Mouse (Mus musculus): ENCODE data around the gene Tnrc18. TPM values are rescaled to one million over a fixed set of nuclear protein-coding genes. Genes with fewer than 3 reads are reported as not detected.
A peak's percentile ranks its signal among the peaks of the same experiment; 100 is the strongest.

Gene Tnrc18
- polyA plus RNA-seq, 1 experiment: 38.1 TPM

- no peak for DNase-seq (ENCODE audit: extremely low spot score in 1 of 2, low spot score in 1 of 2)
Measured at GRCm38 (mm10) chr5:142778871-142779270, 38.6 kb downstream of the Tnrc18 start.

GRCm38 (mm10) chr5:142778135-142778534 is 39.3 kb downstream of the Tnrc18 start:
- DNase-seq (ENCODE audit: extremely low spot score in 1 of 2, low spot score in 1 of 2): no peak

- no peak for DNase-seq (ENCODE audit: extremely low spot score in 1 of 2, low spot score in 1 of 2)
Measured at GRCm38 (mm10) chr5:142776080-142776479, 41.4 kb downstream of the Tnrc18 start.

GRCm38 (mm10) chr5:142774771-142775170 is 42.7 kb downstream of the Tnrc18 start:
- no peak for DNase-seq (ENCODE audit: extremely low spot score in 1 of 2, low spot score in 1 of 2)

- DNase-seq (ENCODE audit: extremely low spot score in 1 of 2, low spot score in 1 of 2): no peak
Measured at GRCm38 (mm10) chr5:142771964-142772363, 45.5 kb downstream of the Tnrc18 start.

- no peak for DNase-seq (ENCODE audit: extremely low spot score in 1 of 2, low spot score in 1 of 2)
Measured at GRCm38 (mm10) chr5:142771034-142771433, 46.4 kb downstream of the Tnrc18 start.

- DNase-seq (ENCODE audit: extremely low spot score in 1 of 2, low spot score in 1 of 2): no peak
Measured at GRCm38 (mm10) chr5:142769641-142770040, 47.8 kb downstream of the Tnrc18 start.

GRCm38 (mm10) chr5:142768352-142769267 is 48.9 kb downstream of the Tnrc18 start:
- no peak for DNase-seq (ENCODE audit: extremely low spot score in 1 of 2, low spot score in 1 of 2)

- DNase-seq (ENCODE audit: extremely low spot score in 1 of 2, low spot score in 1 of 2): peak; percentile 69 to 90
Measured at GRCm38 (mm10) chr5:142767937-142768336, 49.5 kb downstream of the Tnrc18 start.

- peak in 1 of 2 experiments; percentile 38 for DNase-seq (ENCODE audit: extremely low spot score in 1 of 2, low spot score in 1 of 2)
Measured at GRCm38 (mm10) chr5:142766708-142767107, 50.8 kb downstream of the Tnrc18 start.

- DNase-seq (ENCODE audit: extremely low spot score in 1 of 2, low spot score in 1 of 2): no peak
Measured at GRCm38 (mm10) chr5:142764889-142765288, 52.6 kb downstream of the Tnrc18 start.

- no peak for DNase-seq (ENCODE audit: extremely low spot score in 1 of 2, low spot score in 1 of 2)
Measured at GRCm38 (mm10) chr5:142764306-142764705, 53.2 kb downstream of the Tnrc18 start.

GRCm38 (mm10) chr5:142762082-142762807 is 55.2 kb downstream of the Tnrc18 start:
- no peak for DNase-seq (ENCODE audit: extremely low spot score in 1 of 2, low spot score in 1 of 2)

- peak; percentile 52 to 81 for DNase-seq (ENCODE audit: extremely low spot score in 1 of 2, low spot score in 1 of 2)
Measured at GRCm38 (mm10) chr5:142761326-142761983, 56.0 kb downstream of the Tnrc18 start.

GRCm38 (mm10) chr5:142759786-142760185 is 57.7 kb downstream of the Tnrc18 start:
- no peak for DNase-seq (ENCODE audit: extremely low spot score in 1 of 2, low spot score in 1 of 2)

- DNase-seq (ENCODE audit: extremely low spot score in 1 of 2, low spot score in 1 of 2): peak in 1 of 2 experiments; percentile 45
Measured at GRCm38 (mm10) chr5:142752241-142752640, 65.2 kb downstream of the Tnrc18 start.

GRCm38 (mm10) chr5:142750173-142750572 is 67.3 kb downstream of the Tnrc18 start:
- DNase-seq (ENCODE audit: extremely low spot score in 1 of 2, low spot score in 1 of 2): no peak

GRCm38 (mm10) chr5:142747026-142747629 is 70.3 kb downstream of the Tnrc18 start:
- peak in 1 of 2 experiments; percentile 47 for DNase-seq (ENCODE audit: extremely low spot score in 1 of 2, low spot score in 1 of 2)

- DNase-seq (ENCODE audit: extremely low spot score in 1 of 2, low spot score in 1 of 2): no peak
Measured at GRCm38 (mm10) chr5:142739941-142740340, 77.5 kb downstream of the Tnrc18 start.

- DNase-seq (ENCODE audit: extremely low spot score in 1 of 2, low spot score in 1 of 2): no peak
Measured at GRCm38 (mm10) chr5:142731916-142732315, 85.5 kb downstream of the Tnrc18 start.

- no peak for DNase-seq (ENCODE audit: extremely low spot score in 1 of 2, low spot score in 1 of 2)
Measured at GRCm38 (mm10) chr5:142730295-142730694, 87.2 kb downstream of the Tnrc18 start.

Data from frontal cortex, adult 2 months (tissue).